Mouse (Mus musculus): ENCODE measurements around the gene Zc3h13.
A peak's percentile ranks its signal among the peaks of the same experiment; 100 is the strongest.

Gene Zc3h13

DNA sequence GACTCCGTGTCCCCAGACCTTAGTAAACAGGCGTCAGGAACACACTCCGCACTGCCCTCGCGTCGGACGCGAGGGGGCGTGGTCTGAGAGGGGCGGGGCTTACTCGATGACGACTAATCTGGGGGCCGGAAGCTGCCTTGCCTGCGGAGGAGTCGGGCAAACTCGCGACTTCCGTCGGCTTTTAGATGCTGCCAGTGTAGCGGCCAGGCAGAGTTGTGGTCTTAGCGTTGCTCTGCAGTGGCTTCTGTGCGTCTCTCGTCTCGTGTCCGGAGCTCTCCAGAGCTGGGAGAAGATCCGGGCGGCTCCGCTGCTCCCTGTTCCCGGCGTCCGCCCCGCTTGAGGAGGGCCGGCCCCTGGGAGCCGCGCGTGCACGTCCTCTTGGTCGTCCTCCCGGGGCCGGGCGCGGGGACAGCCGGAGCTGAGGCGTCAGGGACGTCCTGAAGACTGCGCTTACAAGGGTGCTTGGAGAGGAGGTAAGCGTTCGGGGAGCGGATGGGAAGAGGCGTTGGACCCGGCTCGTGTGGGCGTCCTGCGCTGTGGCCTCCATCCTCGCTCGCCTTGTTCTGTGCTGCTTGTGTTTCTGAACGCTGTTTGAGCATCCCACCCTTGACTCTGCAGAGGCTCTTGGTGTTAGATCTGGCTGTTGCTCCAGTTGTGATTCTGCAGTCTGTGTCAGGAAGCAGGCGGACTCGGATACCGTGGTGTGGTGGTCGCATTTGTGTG is at the start of gene Zc3h13:
TSS of gene Zc3h13 (plus strand) at position 181 of the 723 bp plus-strand sequence.
- peak; percentile 99 for DNase-seq (ENCODE audit: low spot score)

DNA sequence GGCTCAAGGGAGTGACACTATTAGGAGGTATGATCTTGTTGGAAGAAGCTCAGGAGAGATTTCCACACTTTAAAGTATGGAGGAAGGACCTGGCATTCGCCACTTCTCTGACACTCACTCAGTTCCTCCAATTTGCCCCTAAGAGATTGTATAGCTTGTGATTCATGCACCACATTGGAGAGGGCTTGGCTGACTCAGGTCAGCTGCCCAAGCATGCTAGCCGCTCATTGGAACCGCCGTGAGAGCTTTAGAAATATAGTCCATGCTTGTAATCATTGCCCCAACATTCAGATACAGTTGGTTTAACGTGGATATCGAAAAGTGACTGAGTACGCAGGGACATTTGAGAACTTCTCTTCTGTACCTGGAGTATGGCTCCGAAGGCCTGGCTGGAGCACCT is 48.6 kb upstream of the Zc3h13 start:
- DNase-seq (ENCODE audit: low spot score): no peak

DNA sequence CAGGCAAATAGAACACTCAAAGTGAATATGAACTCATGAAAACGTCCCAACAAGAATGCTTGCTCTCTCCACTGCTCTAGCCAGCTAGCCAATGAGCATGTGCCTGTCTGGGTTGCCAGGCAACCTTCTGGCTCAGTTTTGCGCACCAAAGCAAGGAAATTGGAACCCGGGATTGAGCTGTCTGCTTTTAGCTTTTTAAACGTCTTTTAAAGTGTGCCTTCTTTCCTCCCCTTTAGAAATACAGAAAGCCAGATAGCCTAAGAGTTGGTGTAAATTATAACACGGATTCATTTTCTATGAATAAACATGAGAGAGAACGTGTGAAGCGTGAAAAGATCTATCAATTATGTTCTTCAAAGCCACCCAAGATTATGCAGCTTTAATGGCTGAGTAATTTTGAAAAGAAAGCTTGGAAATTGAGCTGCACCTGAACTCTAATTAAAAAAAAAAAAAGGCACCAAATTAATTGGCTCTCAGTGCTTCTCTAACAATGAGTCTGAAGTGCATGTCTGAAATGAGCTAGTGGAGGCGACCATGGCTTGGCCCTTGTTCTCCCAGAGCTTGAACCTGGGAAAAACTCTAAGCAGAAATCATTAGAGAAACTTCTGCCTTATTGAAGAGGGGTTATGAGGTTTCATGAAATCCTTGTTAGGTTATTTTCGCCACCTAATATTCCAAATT is 48.1 kb upstream of the Zc3h13 start:
- no peak for DNase-seq (ENCODE audit: low spot score)

GRCm38 (mm10) chr14:75236636-75237003 is 47.6 kb upstream of the Zc3h13 start:
- DNase-seq (ENCODE audit: low spot score): no peak

- DNase-seq (ENCODE audit: low spot score): no peak
These were observed 47.1 kb upstream of the Zc3h13 start for GRCm38 (mm10) chr14:75237096-75237495.

GRCm38 (mm10) chr14:75238054-75238692 is 46.0 kb upstream of the Zc3h13 start:
- no peak for DNase-seq (ENCODE audit: low spot score)

- no peak for DNase-seq (ENCODE audit: low spot score)
These were observed 42.1 kb upstream of the Zc3h13 start, which contains the start of gene Cpb2 for GRCm38 (mm10) chr14:75242087-75242486. Cpb2 (plus strand) TSS chr14:75242287.

- DNase-seq (ENCODE audit: low spot score): no peak
These were observed 37.9 kb upstream of the Zc3h13 start for GRCm38 (mm10) chr14:75246024-75247000.

GRCm38 (mm10) chr14:75250432-75250831 is 33.7 kb upstream of the Zc3h13 start:
- no peak for DNase-seq (ENCODE audit: low spot score)

GRCm38 (mm10) chr14:75256521-75256920 is 27.7 kb upstream of the Zc3h13 start:
- DNase-seq (ENCODE audit: low spot score): no peak

DNA sequence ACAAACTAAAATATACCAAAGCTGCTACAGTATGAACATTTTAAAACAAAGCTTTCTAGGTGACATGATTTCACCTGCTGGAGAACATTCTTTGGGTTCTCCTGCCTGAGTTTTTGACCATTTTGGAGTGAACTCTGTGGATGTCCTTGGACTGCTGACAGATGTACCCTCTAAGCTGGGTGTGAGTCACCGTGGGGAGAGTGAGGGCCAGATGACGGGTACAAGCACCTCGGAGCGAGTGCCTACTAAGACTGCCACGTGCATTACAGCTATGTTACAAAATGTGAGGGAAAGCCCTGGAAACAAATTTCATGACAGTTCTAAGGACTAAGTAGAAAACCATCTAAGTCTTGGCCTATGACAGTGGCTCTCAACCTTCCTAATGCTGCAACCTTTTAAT is 14.6 kb upstream of the Zc3h13 start:
- DNase-seq (ENCODE audit: low spot score): no peak

DNA sequence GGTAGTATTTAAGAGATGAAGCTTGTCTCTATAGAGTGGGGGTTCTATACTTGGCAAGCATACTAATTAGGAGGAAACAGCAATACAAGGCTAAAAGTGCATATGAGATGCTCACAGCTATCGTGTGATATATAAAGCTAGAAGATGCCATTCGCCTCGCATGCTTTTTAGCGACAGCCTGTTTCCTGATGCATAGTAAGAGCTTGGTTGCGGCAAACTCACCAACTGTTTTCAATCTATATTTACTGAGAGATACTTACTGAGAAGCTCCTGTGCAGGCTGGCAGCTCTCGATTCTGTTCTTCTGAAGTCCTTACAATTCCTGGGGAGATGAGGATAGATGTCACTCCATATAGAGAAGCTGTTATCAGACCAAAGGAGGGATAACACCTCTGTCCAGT is 4.5 kb upstream of the Zc3h13 start:
- DNase-seq (ENCODE audit: low spot score): no peak

DNA sequence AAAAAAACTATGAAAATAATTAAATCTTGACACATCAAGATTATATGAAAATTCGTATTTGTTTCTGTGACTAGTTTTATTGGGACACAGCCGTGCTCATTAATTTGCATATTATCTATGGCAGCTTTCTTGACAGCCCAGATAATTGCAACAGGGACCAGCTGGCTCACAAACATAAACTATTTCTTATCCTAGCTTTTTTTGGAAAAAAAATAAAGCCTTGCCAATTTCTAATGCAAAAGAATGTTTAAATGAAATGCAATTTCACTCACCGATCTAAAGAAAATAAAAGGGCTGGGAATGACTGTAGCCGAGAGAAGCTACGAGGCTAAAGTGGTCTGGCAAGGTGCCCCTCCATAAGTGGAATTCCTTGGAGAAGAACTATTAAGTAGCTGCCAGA is 3.8 kb upstream of the Zc3h13 start:
- no peak for DNase-seq (ENCODE audit: low spot score)

GRCm38 (mm10) chr14:75283609-75284192 is 472 bp upstream of the Zc3h13 start:
- DNase-seq (ENCODE audit: low spot score): peak; percentile 52

- DNase-seq (ENCODE audit: low spot score): no peak
These were observed 16.9 kb downstream of the Zc3h13 start for GRCm38 (mm10) chr14:75301081-75301480.

- no peak for DNase-seq (ENCODE audit: low spot score)
These were observed 19.6 kb downstream of the Zc3h13 start for GRCm38 (mm10) chr14:75303807-75304206.

DNA sequence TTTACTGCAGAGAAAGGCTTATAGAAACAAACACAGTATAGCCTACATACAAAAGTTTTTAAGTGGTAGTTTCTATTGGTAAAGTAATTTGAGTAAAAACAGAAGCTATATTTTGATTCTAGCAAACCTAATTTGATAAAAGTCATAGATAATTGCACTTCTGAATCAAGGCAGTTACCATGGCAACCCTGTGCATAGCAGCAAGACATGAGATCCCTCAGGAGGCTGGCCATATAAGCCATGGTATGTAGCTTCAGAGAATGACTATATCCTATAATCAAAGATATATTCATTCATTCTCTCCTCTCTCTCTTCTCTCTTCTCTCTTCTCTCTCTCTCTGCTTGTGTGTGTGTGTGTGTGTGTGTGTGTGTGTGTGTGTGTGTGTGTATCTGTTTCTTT is 23.7 kb downstream of the Zc3h13 start:
- no peak for DNase-seq (ENCODE audit: low spot score)

GRCm38 (mm10) chr14:75309336-75309992 is 25.3 kb downstream of the Zc3h13 start:
- DNase-seq (ENCODE audit: low spot score): no peak

DNA sequence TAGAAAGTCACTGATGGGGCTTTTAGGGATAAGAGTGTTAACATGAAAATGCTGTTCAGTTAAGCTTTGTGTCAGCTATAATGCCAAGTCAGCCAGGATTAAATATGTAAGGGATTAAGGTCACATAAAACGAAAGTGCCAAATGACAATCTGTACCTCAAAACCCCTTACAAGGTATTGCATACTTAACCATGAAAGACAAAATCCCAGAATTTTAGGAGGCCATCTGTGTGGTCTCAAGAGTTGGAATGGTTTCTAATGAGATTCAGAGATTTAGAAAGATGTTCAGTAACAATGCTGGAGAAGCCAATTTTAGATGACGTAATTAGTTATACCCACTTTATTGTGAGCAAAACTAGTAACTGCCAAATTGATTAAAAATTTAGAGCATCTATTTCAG is 30.3 kb downstream of the Zc3h13 start:
- no peak for DNase-seq (ENCODE audit: low spot score)

DNA sequence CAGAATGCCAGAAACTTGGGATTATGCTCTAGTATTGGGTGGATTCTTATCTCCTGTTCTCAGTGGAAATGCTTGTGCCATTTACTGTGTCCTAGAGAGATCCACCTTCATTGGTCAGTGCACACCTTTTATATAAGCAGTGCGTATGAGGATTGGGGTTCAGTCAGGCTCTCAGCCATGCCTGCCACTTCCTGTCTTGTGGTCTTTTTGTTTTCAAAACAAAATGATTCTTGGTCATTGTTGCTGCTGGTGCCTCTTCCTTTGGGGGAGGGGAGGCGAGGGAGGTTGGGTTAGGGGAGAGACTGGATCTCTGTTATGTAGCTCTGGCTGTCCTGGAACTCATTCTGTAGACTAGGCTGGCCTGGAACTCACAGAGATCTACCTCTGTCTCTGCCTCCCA is 34.6 kb downstream of the Zc3h13 start:
- no peak for DNase-seq (ENCODE audit: low spot score)

GRCm38 (mm10) chr14:75320269-75320668 is 36.1 kb downstream of the Zc3h13 start:
- DNase-seq (ENCODE audit: low spot score): no peak

All from testis, postnatal 10 days (tissue).